Mouse (Mus musculus) v-Abl transformed pro-B cells (cell line): ENCODE measurements around the gene Pdrg1.

Experiments
- in situ Hi-C, 2 experiments: fragments of 400-800 bp; cut with MboI; formaldehyde crosslinking; loops; one replicate each; pipeline ENCODE4 v1.15.1; 2025; ENCODE audit not compliant: unreplicated experiment in 2 of 2

Pdrg1 gene

DNA sequence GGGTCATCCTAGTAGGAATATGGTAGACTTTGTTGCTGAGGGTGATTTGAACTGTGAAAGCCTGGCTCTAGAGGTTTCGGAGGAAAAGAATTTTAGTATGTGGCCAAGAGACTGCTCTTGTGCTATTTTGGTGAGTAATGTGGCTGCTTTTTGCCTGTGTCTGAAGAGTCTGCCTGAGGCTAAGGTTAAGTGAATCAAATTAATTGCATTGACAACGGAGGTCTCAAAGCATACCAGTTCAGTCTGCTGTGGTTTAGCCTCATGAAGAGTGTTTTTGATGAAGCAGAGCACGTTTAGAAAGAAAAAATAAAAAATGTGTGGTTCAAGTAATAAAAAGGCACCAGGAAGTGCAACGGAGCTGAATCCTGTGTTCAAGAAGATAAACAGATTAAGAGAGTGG lies 49.7 kb downstream of the Pdrg1 start:
- in situ Hi-C loops, result no loop called here

DNA sequence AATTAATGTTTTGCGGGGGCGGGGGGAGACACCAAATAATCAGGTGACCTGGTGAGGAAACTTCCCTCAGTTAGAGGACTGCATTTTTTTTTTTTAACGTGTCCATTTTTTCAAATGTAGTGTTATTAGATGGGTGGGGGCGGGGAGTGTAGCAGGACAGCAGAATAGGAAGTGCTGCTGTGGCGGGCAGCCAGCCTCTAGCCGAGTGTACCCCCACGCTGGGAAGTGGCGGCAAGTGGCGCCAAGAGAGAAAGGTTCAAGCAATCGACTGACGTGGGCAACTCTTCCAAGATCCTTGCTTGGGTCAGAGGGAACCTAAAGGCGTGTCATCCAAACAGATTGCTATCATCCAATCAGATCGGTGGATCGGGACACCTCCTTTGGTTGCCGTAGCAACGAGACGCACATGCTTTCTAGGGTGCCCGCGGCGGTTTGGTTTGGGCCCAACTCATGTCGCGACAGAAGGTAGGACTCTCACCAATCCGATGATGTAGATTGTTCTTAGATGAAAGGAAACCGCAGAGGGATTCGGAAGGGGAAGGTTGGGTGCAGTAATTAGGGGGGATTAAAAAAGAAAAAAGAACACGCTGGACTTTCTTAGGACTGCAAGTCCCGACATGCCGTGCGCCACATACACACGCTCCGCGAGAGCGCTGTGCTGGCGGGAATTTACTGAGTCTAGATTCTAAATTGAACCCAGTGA lies 53.0 kb downstream of the Pdrg1 start, which contains the start of gene Ttll9:
Gene Ttll9 (plus strand): TSS at position 395 of the 703 bp plus-strand sequence.
- in situ Hi-C loops, result no loop called here
